Mouse (Mus musculus): ENCODE results near the gene C1galt1. TPM values are rescaled to one million over a fixed set of nuclear protein-coding genes. Genes with fewer than 3 reads are reported as not detected.

The C1galt1 gene
- polyA plus RNA-seq, 1 experiment from 2014 or later, result 1.7 TPM

- 82% methylated on average over 8 of the region's 8 CpGs for WGBS
Observed at GRCm38 (mm10) chr6:7846726-7847439, 2.2 kb downstream of the C1galt1 start.

GRCm38 (mm10) chr6:7847890-7848508 is 3.4 kb downstream of the C1galt1 start:
- no peaks in the 10 kb centered on the region for H3K36me3 ChIP-seq
- H3K4me1 ChIP-seq, result peaks cover 30% of the 10 kb centered on the region
- WGBS, result 67% methylated on average over 6 of the region's 6 CpGs
- H3K27ac ChIP-seq (replicated peaks), result no peak overlapping the region
- H3K9me3 ChIP-seq (replicated peaks), result no peaks in the 10 kb centered on the region
- H3K27me3 ChIP-seq (ENCODE audit: low read depth, poor library complexity, severe bottlenecking), result no peaks in the 10 kb centered on the region
- H3K4me3 ChIP-seq, result no peak overlapping the region
- no peak for DNase-seq (ENCODE audit: low spot score)

More at GRCm38 (mm10) chr6:7846726-7847439, 2.2 kb downstream of the C1galt1 start:
- no peaks in the 10 kb centered on the region for H3K36me3 ChIP-seq
- H3K27ac ChIP-seq (replicated peaks), result no peak overlapping the region
- H3K4me1 ChIP-seq, result peaks cover 30% of the 10 kb centered on the region
- no peak overlapping the region for H3K4me3 ChIP-seq
- H3K9me3 ChIP-seq (replicated peaks), result no peaks in the 10 kb centered on the region
- DNase-seq (ENCODE audit: low spot score), result no peak
- H3K27me3 ChIP-seq (ENCODE audit: low read depth, poor library complexity, severe bottlenecking), result no peaks in the 10 kb centered on the region

- H3K4me1 ChIP-seq, result peaks cover 30% of the 10 kb centered on the region
- no peak overlapping the region for H3K27ac ChIP-seq (replicated peaks)
- H3K27me3 ChIP-seq (ENCODE audit: low read depth, poor library complexity, severe bottlenecking), result no peaks in the 10 kb centered on the region
- DNase-seq (ENCODE audit: low spot score), result no peak
- H3K9me3 ChIP-seq (replicated peaks), result no peaks in the 10 kb centered on the region
- WGBS, result 84% methylated on average over 9 of the region's 9 CpGs
- H3K36me3 ChIP-seq, result no peaks in the 10 kb centered on the region
- H3K4me3 ChIP-seq, result no peak overlapping the region
Observed at GRCm38 (mm10) chr6:7848714-7849113, 4.1 kb downstream of the C1galt1 start.

GRCm38 (mm10) chr6:7851036-7851435 is 6.4 kb downstream of the C1galt1 start:
- Histone ChIP-seq H3K4me3 (no peak overlapping the region), H3K36me3 (no peaks in the 10 kb centered on the region), H3K9me3 (replicated peaks) (no peaks in the 10 kb centered on the region), H3K27me3 (ENCODE audit: low read depth, poor library complexity, severe bottlenecking) (no peaks in the 10 kb centered on the region), H3K27ac (replicated peaks) (no peak overlapping the region), H3K4me1 (peaks cover 24% of the 10 kb centered on the region)
- no peak for DNase-seq (ENCODE audit: low spot score)
- 92% methylated on average over 2 of the region's 2 CpGs for WGBS

GRCm38 (mm10) chr6:7852919-7853318 is 8.3 kb downstream of the C1galt1 start:
- no peak overlapping the region for H3K4me3 ChIP-seq
- H3K4me1 ChIP-seq, result peaks cover 9% of the 10 kb centered on the region
- no peak overlapping the region for H3K27ac ChIP-seq (replicated peaks)
- H3K36me3 ChIP-seq, result no peaks in the 10 kb centered on the region
- no peak for DNase-seq (ENCODE audit: low spot score)
- 80% methylated on average over 1 of the region's 1 CpGs for WGBS
- H3K27me3 ChIP-seq (ENCODE audit: low read depth, poor library complexity, severe bottlenecking), result no peaks in the 10 kb centered on the region
- H3K9me3 ChIP-seq (replicated peaks), result no peaks in the 10 kb centered on the region

- H3K27ac ChIP-seq (replicated peaks), result no peak overlapping the region
- 83% methylated on average over 3 of the region's 3 CpGs for WGBS
- H3K27me3 ChIP-seq (ENCODE audit: low read depth, poor library complexity, severe bottlenecking), result no peaks in the 10 kb centered on the region
- H3K4me3 ChIP-seq, result no peak overlapping the region
- DNase-seq (ENCODE audit: low spot score), result no peak
- peaks cover 4% of the 10 kb centered on the region; the same call in 1 of the 2 replicates for H3K4me1 ChIP-seq
- no peaks in the 10 kb centered on the region for H3K36me3 ChIP-seq
- no peaks in the 10 kb centered on the region for H3K9me3 ChIP-seq (replicated peaks)
Observed at GRCm38 (mm10) chr6:7853461-7853860, 8.8 kb downstream of the C1galt1 start.

- Histone ChIP-seq H3K4me3 (no peak overlapping the region), H3K4me1 (0 out of 2 replicates have a peak, but pooled peaks cover 4% of the 10 kb centered on the region), H3K27ac (replicated peaks) (no peak overlapping the region), H3K9me3 (replicated peaks) (no peaks in the 10 kb centered on the region), H3K36me3 (no peaks in the 10 kb centered on the region), H3K27me3 (ENCODE audit: low read depth, poor library complexity, severe bottlenecking) (no peaks in the 10 kb centered on the region)
- 79% methylated on average over 5 of the region's 5 CpGs for WGBS
- DNase-seq (ENCODE audit: low spot score), result no peak
Observed at GRCm38 (mm10) chr6:7856682-7857290, 12.1 kb downstream of the C1galt1 start.

- Histone ChIP-seq H3K4me1 (0 out of 2 replicates have a peak, but pooled peaks cover 4% of the 10 kb centered on the region), H3K4me3 (no peak overlapping the region), H3K9me3 (replicated peaks) (no peaks in the 10 kb centered on the region), H3K27ac (replicated peaks) (no peak overlapping the region), H3K27me3 (ENCODE audit: low read depth, poor library complexity, severe bottlenecking) (no peaks in the 10 kb centered on the region), H3K36me3 (no peaks in the 10 kb centered on the region)
- DNase-seq (ENCODE audit: low spot score), result no peak
- 91% methylated on average over 8 of the region's 8 CpGs for WGBS
Observed at GRCm38 (mm10) chr6:7857356-7858247, 13.0 kb downstream of the C1galt1 start.

- no peaks in the 10 kb centered on the region for H3K36me3 ChIP-seq
- no peaks in the 10 kb centered on the region for H3K9me3 ChIP-seq (replicated peaks)
- no peak overlapping the region for H3K4me3 ChIP-seq
- 0 out of 2 replicates have a peak, but pooled peaks cover 4% of the 10 kb centered on the region for H3K4me1 ChIP-seq
- no peak overlapping the region for H3K27ac ChIP-seq (replicated peaks)
- WGBS, result 89% methylated on average over 5 of the region's 5 CpGs
- no peak for DNase-seq (ENCODE audit: low spot score)
- H3K27me3 ChIP-seq (ENCODE audit: low read depth, poor library complexity, severe bottlenecking), result no peaks in the 10 kb centered on the region
Observed at GRCm38 (mm10) chr6:7858586-7858985, 13.9 kb downstream of the C1galt1 start.

- no peak for DNase-seq (ENCODE audit: low spot score)
- 90% methylated on average over 3 of the region's 3 CpGs for WGBS
- Histone ChIP-seq H3K9me3 (replicated peaks) (no peaks in the 10 kb centered on the region), H3K4me1 (0 out of 2 replicates have a peak, but pooled peaks cover 4% of the 10 kb centered on the region), H3K4me3 (no peak overlapping the region), H3K36me3 (no peaks in the 10 kb centered on the region), H3K27me3 (ENCODE audit: low read depth, poor library complexity, severe bottlenecking) (no peaks in the 10 kb centered on the region), H3K27ac (replicated peaks) (no peak overlapping the region)
Observed at GRCm38 (mm10) chr6:7859161-7859560, 14.5 kb downstream of the C1galt1 start.

- no peaks in the 10 kb centered on the region for H3K9me3 ChIP-seq (replicated peaks)
- H3K27me3 ChIP-seq (ENCODE audit: low read depth, poor library complexity, severe bottlenecking), result no peaks in the 10 kb centered on the region
- no peak for DNase-seq (ENCODE audit: low spot score)
- WGBS, result 92% methylated on average over 3 of the region's 3 CpGs
- 0 out of 2 replicates have a peak, but pooled peaks cover 4% of the 10 kb centered on the region for H3K4me1 ChIP-seq
- no peak overlapping the region for H3K4me3 ChIP-seq
- no peak overlapping the region for H3K27ac ChIP-seq (replicated peaks)
- peaks cover 4% of the 10 kb centered on the region; the same call in 1 of the 2 replicates for H3K36me3 ChIP-seq
Observed at GRCm38 (mm10) chr6:7861033-7861432, 16.4 kb downstream of the C1galt1 start.

GRCm38 (mm10) chr6:7863354-7863753 is 18.7 kb downstream of the C1galt1 start:
- H3K9me3 ChIP-seq (replicated peaks), result no peaks in the 10 kb centered on the region
- no peak for DNase-seq (ENCODE audit: low spot score)
- no peaks in the 10 kb centered on the region for H3K27me3 ChIP-seq (ENCODE audit: low read depth, poor library complexity, severe bottlenecking)
- no peaks in the 10 kb centered on the region for H3K4me1 ChIP-seq
- H3K36me3 ChIP-seq, result peaks cover 14% of the 10 kb centered on the region
- H3K4me3 ChIP-seq, result no peak overlapping the region
- WGBS, result 89% methylated on average over 4 of the region's 4 CpGs
- H3K27ac ChIP-seq (replicated peaks), result no peak overlapping the region
